Mouse (Mus musculus): Measurements from ENCODE around the gene Scml4. TPM values are rescaled to one million over a fixed set of nuclear protein-coding genes. Genes with fewer than 3 reads are reported as not detected.
A peak's percentile ranks its signal among the peaks of the same experiment; 100 is the strongest.

Gene Scml4
- polyA plus RNA-seq (2014; fragmentation: Nextera tagmentation; extraction: Ambion mirVana) = 0.40 and 0.49 TPM in 2 replicates

DNA sequence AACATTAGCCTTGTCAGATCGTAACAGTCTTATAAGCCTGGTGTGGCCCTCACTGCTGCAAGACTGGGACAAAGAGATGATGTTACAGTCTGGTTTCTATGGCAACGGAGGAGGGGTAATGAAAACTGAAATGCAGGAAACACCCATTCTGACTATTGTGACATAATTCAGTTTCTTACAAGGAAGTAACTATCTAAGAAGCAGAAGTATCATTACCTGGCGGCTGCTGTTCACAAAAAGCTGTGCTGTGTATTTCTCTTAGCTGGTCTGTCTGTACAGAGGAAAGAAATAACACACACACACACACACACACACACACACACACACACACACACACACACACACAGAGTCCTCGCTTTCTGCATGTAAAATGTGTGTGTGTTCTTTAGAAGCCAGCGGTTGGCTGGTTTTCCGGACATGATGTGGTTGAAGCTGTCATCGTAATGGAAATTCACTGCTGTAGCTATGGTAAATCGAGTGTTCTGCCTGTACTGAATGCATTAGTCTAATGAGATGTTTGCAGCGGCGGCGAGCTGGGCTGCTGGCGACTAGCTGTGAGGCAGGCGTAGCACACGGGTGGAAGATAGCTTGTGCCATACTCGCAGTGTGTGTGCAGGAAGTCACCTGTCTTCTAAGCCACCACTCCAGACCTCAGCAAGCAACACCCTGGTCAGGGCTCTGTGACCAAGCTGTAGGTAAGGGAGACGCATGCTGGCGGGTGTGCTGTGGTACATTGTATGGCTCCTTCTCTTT is at the start of gene Scml4:
TSS of gene Scml4 (plus strand) at position 212 of the 753 bp plus-strand sequence.
- DNase-seq (ENCODE audit: low spot score) (peak; percentile 84), ATAC-seq (replicated peaks; ENCODE audit: insufficient number of reproducible peaks, low FRiP score, low TSS enrichment, low read depth) (no peak; the same call in 1 of the 2 replicates)
- H3K27me3 ChIP-seq (ENCODE audit: control insufficient read depth, insufficient read depth, low read length) = no peaks in the 10 kb centered on the region
- no peaks in the 10 kb centered on the region for H3K9me3 ChIP-seq (replicated peaks; ENCODE audit: control insufficient read depth, low read length)
- no peaks in the 10 kb centered on the region; the same call in 1 of the 2 replicates for H3K4me1 ChIP-seq (ENCODE audit: control insufficient read depth, insufficient read depth, low read length)
- H3K27ac ChIP-seq (replicated peaks; ENCODE audit: low read depth, low read length) = peak within 1 kb of the TSS; percentile 8; the same call in 1 of the 2 replicates
- no peak within 1 kb of the TSS for H3K4me3 ChIP-seq (ENCODE audit: low read depth, low read length)
- H3K36me3 ChIP-seq (replicated peaks; ENCODE audit: control insufficient read depth, insufficient read depth, low read depth, low read length) = no peaks in the 10 kb centered on the region
- WGBS = 45% methylated on average over 17 of the region's 17 CpGs
- no peak within 1 kb of the TSS for H3K9ac ChIP-seq (replicated peaks; ENCODE audit: low read length)
- no peak within 1 kb of the TSS; the same call in 1 of the 2 replicates for H3K4me2 ChIP-seq (ENCODE audit: low read depth, low read length)

DNA sequence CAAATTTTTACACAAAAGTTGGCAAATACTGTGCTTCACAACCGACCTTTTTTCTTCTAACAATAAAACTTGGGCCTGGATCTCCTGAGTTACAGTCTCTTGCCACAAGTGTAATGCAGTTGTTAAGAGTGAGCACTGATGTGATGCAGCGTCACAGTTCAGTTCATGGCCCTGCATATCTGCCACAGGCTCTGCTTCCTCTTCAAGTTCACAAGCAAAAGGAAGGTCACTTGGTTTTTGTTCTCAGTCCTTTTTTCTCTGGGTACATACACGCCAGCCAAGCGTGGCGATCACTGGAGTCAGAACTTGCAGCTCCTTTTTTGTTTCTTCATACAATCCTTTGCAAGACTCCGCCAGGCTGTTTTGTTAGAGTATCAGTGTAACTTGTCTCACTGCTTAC is 34.2 kb upstream of the Scml4 start:
- 86% methylated on average over 6 of the region's 6 CpGs for WGBS
- H3K4me1 ChIP-seq (ENCODE audit: control insufficient read depth, insufficient read depth, low read length) = no peaks in the 10 kb centered on the region
- DNase-seq (ENCODE audit: low spot score) (no peak), ATAC-seq (replicated peaks; ENCODE audit: insufficient number of reproducible peaks, low FRiP score, low TSS enrichment, low read depth) (no peak)
- no peak overlapping the region for H3K9ac ChIP-seq (replicated peaks; ENCODE audit: low read length)
- no peaks in the 10 kb centered on the region for H3K27me3 ChIP-seq (ENCODE audit: control insufficient read depth, insufficient read depth, low read length)
- H3K27ac ChIP-seq (replicated peaks; ENCODE audit: low read depth, low read length) = no peak overlapping the region
- H3K4me2 ChIP-seq (ENCODE audit: low read depth, low read length) = no peak overlapping the region
- H3K4me3 ChIP-seq (ENCODE audit: low read depth, low read length) = no peak overlapping the region
- peaks cover 2% of the 10 kb centered on the region for H3K36me3 ChIP-seq (replicated peaks; ENCODE audit: control insufficient read depth, insufficient read depth, low read depth, low read length)
- H3K9me3 ChIP-seq (replicated peaks; ENCODE audit: control insufficient read depth, low read length) = no peaks in the 10 kb centered on the region

DNA sequence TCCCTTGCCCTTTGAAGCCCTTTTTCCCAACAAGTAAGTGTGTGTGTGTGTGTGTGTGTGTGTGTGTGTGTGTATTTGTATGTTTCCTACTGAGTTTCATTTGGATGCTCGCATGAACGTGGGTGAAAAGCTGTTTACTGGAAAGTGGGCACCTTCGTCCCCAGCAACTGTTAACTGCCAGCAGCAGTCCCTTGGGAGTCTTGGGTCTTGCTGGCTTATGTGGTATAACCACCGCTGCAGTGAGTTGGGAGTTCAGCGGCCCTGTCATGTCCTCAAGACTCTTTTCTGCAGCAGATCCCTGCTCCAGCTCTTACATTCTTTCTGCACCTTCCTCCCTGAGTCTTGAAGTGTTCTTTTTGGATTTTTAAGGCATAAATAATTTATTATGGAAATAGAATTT is 33.0 kb upstream of the Scml4 start:
- Histone ChIP-seq H3K4me1 (ENCODE audit: control insufficient read depth, insufficient read depth, low read length) (no peaks in the 10 kb centered on the region), H3K27me3 (ENCODE audit: control insufficient read depth, insufficient read depth, low read length) (no peaks in the 10 kb centered on the region), H3K9me3 (replicated peaks; ENCODE audit: control insufficient read depth, low read length) (no peaks in the 10 kb centered on the region), H3K4me3 (ENCODE audit: low read depth, low read length) (no peak overlapping the region), H3K9ac (replicated peaks; ENCODE audit: low read length) (no peak overlapping the region), H3K4me2 (ENCODE audit: low read depth, low read length) (no peak overlapping the region), H3K27ac (replicated peaks; ENCODE audit: low read depth, low read length) (no peak overlapping the region), H3K36me3 (replicated peaks; ENCODE audit: control insufficient read depth, insufficient read depth, low read depth, low read length) (peaks cover 2% of the 10 kb centered on the region)
- 81% methylated on average over 5 of the region's 5 CpGs for WGBS
- DNase-seq (ENCODE audit: low spot score) (no peak), ATAC-seq (replicated peaks; ENCODE audit: insufficient number of reproducible peaks, low FRiP score, low TSS enrichment, low read depth) (no peak)

DNA sequence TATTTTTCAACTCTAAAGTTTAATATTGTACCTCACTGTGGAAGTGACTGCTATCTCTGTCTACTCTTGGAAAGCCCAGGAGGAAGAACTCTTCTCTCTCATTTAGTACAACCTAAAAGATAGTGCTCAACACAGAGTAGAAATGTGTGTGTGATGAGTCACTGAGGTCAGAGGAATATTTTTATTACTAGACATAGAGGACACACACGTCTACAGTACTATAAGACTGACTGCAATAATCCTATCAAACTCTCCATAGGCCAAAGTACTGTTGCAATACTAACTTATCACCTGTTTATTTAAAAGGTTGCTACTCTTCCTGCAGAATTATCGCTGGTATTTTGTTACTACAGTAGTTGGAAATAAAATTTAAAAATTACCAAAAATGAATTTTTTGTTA is 30.2 kb upstream of the Scml4 start:
- Histone ChIP-seq H3K4me2 (ENCODE audit: low read depth, low read length) (no peak overlapping the region), H3K9me3 (replicated peaks; ENCODE audit: control insufficient read depth, low read length) (no peaks in the 10 kb centered on the region), H3K4me3 (ENCODE audit: low read depth, low read length) (no peak overlapping the region), H3K4me1 (ENCODE audit: control insufficient read depth, insufficient read depth, low read length) (no peaks in the 10 kb centered on the region), H3K9ac (replicated peaks; ENCODE audit: low read length) (no peak overlapping the region), H3K27me3 (ENCODE audit: control insufficient read depth, insufficient read depth, low read length) (no peaks in the 10 kb centered on the region), H3K36me3 (replicated peaks; ENCODE audit: control insufficient read depth, insufficient read depth, low read depth, low read length) (peaks cover 2% of the 10 kb centered on the region; the same call in 1 of the 2 replicates), H3K27ac (replicated peaks; ENCODE audit: low read depth, low read length) (no peak overlapping the region)
- DNase-seq (ENCODE audit: low spot score) = no peak
- WGBS = 91% methylated on average over 2 of the region's 2 CpGs
- ATAC-seq (replicated peaks; ENCODE audit: insufficient number of reproducible peaks, low FRiP score, low TSS enrichment, low read depth) = no peak

DNA sequence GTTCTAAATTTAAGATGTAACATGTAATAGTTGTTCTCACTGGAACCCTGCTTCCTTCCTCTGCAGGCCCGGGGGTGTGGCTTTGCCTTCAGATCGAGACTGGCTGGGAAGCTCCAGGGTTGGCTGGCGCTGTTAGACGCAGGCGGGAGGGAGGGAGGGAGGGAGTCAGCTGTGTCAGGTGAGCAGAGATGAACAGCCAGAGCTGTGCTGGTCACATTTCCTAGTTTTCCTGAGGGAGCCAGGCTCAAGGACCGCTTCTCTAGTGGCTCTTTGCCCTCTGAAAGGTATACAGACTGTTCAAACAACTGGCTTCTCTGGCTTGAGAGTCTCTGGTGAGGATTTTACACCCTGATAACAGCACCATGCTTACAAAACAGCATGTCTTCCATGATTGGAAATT is 29.8 kb upstream of the Scml4 start:
- Histone ChIP-seq H3K4me3 (ENCODE audit: low read depth, low read length) (no peak overlapping the region), H3K9me3 (replicated peaks; ENCODE audit: control insufficient read depth, low read length) (no peaks in the 10 kb centered on the region), H3K4me2 (ENCODE audit: low read depth, low read length) (no peak overlapping the region), H3K27ac (replicated peaks; ENCODE audit: low read depth, low read length) (no peak overlapping the region), H3K9ac (replicated peaks; ENCODE audit: low read length) (no peak overlapping the region), H3K36me3 (replicated peaks; ENCODE audit: control insufficient read depth, insufficient read depth, low read depth, low read length) (peaks cover 1% of the 10 kb centered on the region; the same call in 1 of the 2 replicates), H3K4me1 (ENCODE audit: control insufficient read depth, insufficient read depth, low read length) (no peaks in the 10 kb centered on the region), H3K27me3 (ENCODE audit: control insufficient read depth, insufficient read depth, low read length) (no peaks in the 10 kb centered on the region)
- DNase-seq (ENCODE audit: low spot score) = no peak
- WGBS = 63% methylated on average over 6 of the region's 6 CpGs
- no peak for ATAC-seq (replicated peaks; ENCODE audit: insufficient number of reproducible peaks, low FRiP score, low TSS enrichment, low read depth)

DNA sequence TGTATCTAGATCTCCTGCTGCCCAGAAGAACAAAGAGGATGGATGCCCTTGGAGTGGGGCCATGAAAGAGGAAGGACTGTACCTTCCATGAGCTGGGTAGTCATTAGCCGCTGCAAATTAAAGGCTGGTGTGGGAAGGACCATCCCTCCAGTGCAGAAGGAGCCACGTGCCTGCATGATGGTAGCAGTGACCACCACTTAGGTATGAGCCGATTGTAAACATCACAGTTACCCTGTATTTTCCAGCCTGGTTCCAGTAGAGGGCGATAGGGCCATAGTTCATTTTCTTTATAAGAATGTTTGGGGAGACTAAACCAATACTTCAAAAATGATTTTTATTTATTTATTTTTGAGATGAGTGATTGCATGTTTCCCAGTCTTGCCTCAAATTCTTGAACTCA is 27.5 kb upstream of the Scml4 start:
- Histone ChIP-seq H3K36me3 (replicated peaks; ENCODE audit: control insufficient read depth, insufficient read depth, low read depth, low read length) (no peaks in the 10 kb centered on the region; the same call in 1 of the 2 replicates), H3K9me3 (replicated peaks; ENCODE audit: control insufficient read depth, low read length) (no peaks in the 10 kb centered on the region), H3K9ac (replicated peaks; ENCODE audit: low read length) (no peak overlapping the region), H3K4me3 (ENCODE audit: low read depth, low read length) (no peak overlapping the region), H3K4me2 (ENCODE audit: low read depth, low read length) (no peak overlapping the region), H3K27me3 (ENCODE audit: control insufficient read depth, insufficient read depth, low read length) (no peaks in the 10 kb centered on the region), H3K27ac (replicated peaks; ENCODE audit: low read depth, low read length) (no peak overlapping the region), H3K4me1 (ENCODE audit: control insufficient read depth, insufficient read depth, low read length) (no peaks in the 10 kb centered on the region)
- DNase-seq (ENCODE audit: low spot score) (peak; percentile 44), ATAC-seq (replicated peaks; ENCODE audit: insufficient number of reproducible peaks, low FRiP score, low TSS enrichment, low read depth) (no peak)
- WGBS = 60% methylated on average over 4 of the region's 4 CpGs

DNA sequence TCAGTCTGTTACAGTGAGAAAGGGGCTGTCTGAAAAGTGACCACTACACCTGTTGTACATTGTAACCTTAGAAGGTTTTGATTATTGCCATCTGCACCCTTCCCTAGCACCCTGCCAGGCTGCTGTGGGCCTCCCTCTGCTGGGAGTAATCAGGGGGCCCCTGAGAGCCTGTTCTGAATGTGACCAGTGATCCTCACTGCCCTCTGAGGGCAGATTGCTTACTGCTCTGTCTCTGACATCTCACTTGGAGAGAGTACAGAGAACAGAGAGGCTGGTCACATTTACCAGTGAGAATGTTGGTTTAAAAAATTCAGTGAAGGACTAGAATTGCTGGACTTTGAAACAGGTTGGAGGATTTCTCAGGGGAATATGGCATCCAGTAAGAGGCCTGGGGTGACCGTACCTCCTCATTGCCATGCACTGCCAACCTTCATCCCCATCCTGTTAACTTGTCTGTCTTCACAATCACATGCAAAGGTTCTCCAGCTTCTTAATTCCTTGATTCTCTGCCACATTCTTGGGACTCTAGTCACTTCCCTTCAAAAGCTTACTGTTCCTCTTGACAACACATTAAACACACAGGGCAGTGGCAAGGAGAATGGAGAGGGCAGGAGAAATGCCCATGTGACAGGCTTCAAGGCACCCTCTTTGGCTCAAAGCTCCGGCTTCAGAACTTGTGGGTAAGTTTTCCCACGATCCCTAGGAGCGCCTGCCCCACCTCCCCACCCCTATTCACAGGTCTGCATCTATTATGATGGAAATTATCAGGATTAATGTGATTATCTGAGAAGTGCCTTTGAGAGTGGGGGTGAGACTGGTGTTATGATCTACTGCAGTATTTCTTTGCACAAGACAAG is 26.1 kb upstream of the Scml4 start:
- Histone ChIP-seq H3K9ac (replicated peaks; ENCODE audit: low read length) (no peak overlapping the region), H3K4me3 (ENCODE audit: low read depth, low read length) (no peak overlapping the region), H3K27ac (replicated peaks; ENCODE audit: low read depth, low read length) (no peak overlapping the region), H3K4me1 (ENCODE audit: control insufficient read depth, insufficient read depth, low read length) (no peaks in the 10 kb centered on the region), H3K36me3 (replicated peaks; ENCODE audit: control insufficient read depth, insufficient read depth, low read depth, low read length) (no peaks in the 10 kb centered on the region; the same call in 1 of the 2 replicates), H3K4me2 (ENCODE audit: low read depth, low read length) (no peak overlapping the region), H3K27me3 (ENCODE audit: control insufficient read depth, insufficient read depth, low read length) (no peaks in the 10 kb centered on the region), H3K9me3 (replicated peaks; ENCODE audit: control insufficient read depth, low read length) (no peaks in the 10 kb centered on the region)
- peak; percentile 20 for DNase-seq (ENCODE audit: low spot score)
- ATAC-seq (replicated peaks; ENCODE audit: insufficient number of reproducible peaks, low FRiP score, low TSS enrichment, low read depth) = 0 out of 2 replicates have a peak, but pooled peaks have one; percentile 50
- 86% methylated on average over 4 of the region's 4 CpGs for WGBS

DNA sequence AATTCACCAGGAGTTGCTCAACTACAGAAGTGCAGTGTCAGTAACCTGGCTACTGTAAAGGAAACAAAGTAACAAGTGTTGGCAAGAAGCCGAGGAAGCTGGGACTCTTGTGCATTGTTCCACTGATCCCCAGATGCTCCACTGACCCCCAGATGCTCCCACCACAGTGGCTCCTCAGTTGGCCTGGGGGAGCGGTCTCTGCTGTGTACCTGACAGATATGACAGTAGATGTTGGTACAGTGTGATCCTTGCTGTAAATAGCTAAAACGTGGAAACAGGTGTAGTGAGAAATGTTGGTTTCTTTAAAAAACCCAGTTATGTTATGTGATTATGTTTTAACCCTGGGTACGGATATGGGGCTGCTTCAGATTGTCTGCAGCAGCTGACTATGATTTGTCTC is 22.1 kb upstream of the Scml4 start:
- H3K9ac ChIP-seq (replicated peaks; ENCODE audit: low read length) = no peak overlapping the region
- no peak overlapping the region for H3K4me3 ChIP-seq (ENCODE audit: low read depth, low read length)
- no peaks in the 10 kb centered on the region for H3K4me1 ChIP-seq (ENCODE audit: control insufficient read depth, insufficient read depth, low read length)
- WGBS = 87% methylated on average over 4 of the region's 4 CpGs
- no peak for DNase-seq (ENCODE audit: low spot score)
- no peak overlapping the region for H3K4me2 ChIP-seq (ENCODE audit: low read depth, low read length)
- no peak for ATAC-seq (replicated peaks; ENCODE audit: insufficient number of reproducible peaks, low FRiP score, low TSS enrichment, low read depth)
- H3K27ac ChIP-seq (replicated peaks; ENCODE audit: low read depth, low read length) = no peak overlapping the region
- no peaks in the 10 kb centered on the region for H3K27me3 ChIP-seq (ENCODE audit: control insufficient read depth, insufficient read depth, low read length)
- H3K9me3 ChIP-seq (replicated peaks; ENCODE audit: control insufficient read depth, low read length) = no peaks in the 10 kb centered on the region
- no peaks in the 10 kb centered on the region; the same call in 1 of the 2 replicates for H3K36me3 ChIP-seq (replicated peaks; ENCODE audit: control insufficient read depth, insufficient read depth, low read depth, low read length)

Data from embryonic facial prominence, embryonic 11.5 days (tissue).